Mouse (Mus musculus): ENCODE data around the gene Pip5kl1. TPM values are rescaled to one million over a fixed set of nuclear protein-coding genes. Genes with fewer than 3 reads are reported as not detected.
A peak's percentile ranks its signal among the peaks of the same experiment; 100 is the strongest.

Gene Pip5kl1
- total RNA-seq (2021): not detected

- intact Hi-C loops (cut with DNase I): loop anchor here (5.0 kb wide), 1 partner anchor 33 kb away; no protein-coding TSS in a partner anchor
- DNase-seq: no peak
Observed at GRCm38 (mm10) chr2:32574497-32574896, at the start of gene Pip5kl1. Gene Pip5kl1 (plus strand): TSS chr2:32574797.

- no peak for DNase-seq
Observed at GRCm38 (mm10) chr2:32525816-32526215, 48.8 kb upstream of the Pip5kl1 start.

GRCm38 (mm10) chr2:32527468-32527966, 47.1 kb upstream of the Pip5kl1 start:
- intact Hi-C loops (cut with DNase I): no loop called here
- no peak for DNase-seq

More at GRCm38 (mm10) chr2:32525816-32526215, 48.8 kb upstream of the Pip5kl1 start:
- intact Hi-C loops (cut with DNase I): no loop called here

- intact Hi-C loops (cut with DNase I): no loop called here
- DNase-seq: no peak
Observed at GRCm38 (mm10) chr2:32528326-32528725, 46.3 kb upstream of the Pip5kl1 start.

- DNase-seq: no peak
- intact Hi-C loops (cut with DNase I): no loop called here
Observed at GRCm38 (mm10) chr2:32530479-32530878, 44.1 kb upstream of the Pip5kl1 start.

- intact Hi-C loops (cut with DNase I): no loop called here
- DNase-seq: no peak
Observed at GRCm38 (mm10) chr2:32533163-32533562, 41.4 kb upstream of the Pip5kl1 start.

GRCm38 (mm10) chr2:32534061-32534732, 40.4 kb upstream of the Pip5kl1 start:
- DNase-seq: peak; percentile 63 to 69
- intact Hi-C loops (cut with DNase I): loop anchor here (2.0 kb wide), 1 partner anchor 19 kb away; no protein-coding TSS in a partner anchor

- intact Hi-C loops (cut with DNase I): loop anchor here (2.0 kb wide), 1 partner anchor 20 kb away; no protein-coding TSS in a partner anchor
- peak; percentile 99 to 100 for DNase-seq
Observed at GRCm38 (mm10) chr2:32534733-32535471, 39.7 kb upstream of the Pip5kl1 start, which contains the start of gene Fam102a. Gene Fam102a (plus strand): TSS chr2:32535332.

- DNase-seq: peak; percentile 64 to 65
- intact Hi-C loops (cut with DNase I): loop anchor here (2.0 kb wide), 1 partner anchor 21 kb away; no protein-coding TSS in a partner anchor
Observed at GRCm38 (mm10) chr2:32535501-32535991, 39.1 kb upstream of the Pip5kl1 start.

- intact Hi-C loops (cut with DNase I): loop anchor here (2.0 kb wide), 1 partner anchor 31 kb away; no protein-coding TSS in a partner anchor
- DNase-seq: peak in 1 of 2 experiments; percentile 54
Observed at GRCm38 (mm10) chr2:32536086-32536633, 38.4 kb upstream of the Pip5kl1 start.

- peak; percentile 66 to 74 for DNase-seq
- intact Hi-C loops (cut with DNase I): loop anchor here (2.0 kb wide), 1 partner anchor 30 kb away; no protein-coding TSS in a partner anchor
Observed at GRCm38 (mm10) chr2:32536634-32537359, 37.8 kb upstream of the Pip5kl1 start.

- DNase-seq: peak in 1 of 2 experiments; percentile 70
Observed at GRCm38 (mm10) chr2:32537360-32537905, 37.2 kb upstream of the Pip5kl1 start.

GRCm38 (mm10) chr2:32537941-32538340, 36.7 kb upstream of the Pip5kl1 start:
- peak; percentile 34 to 42 for DNase-seq
- intact Hi-C loops (cut with DNase I): loop anchor here (2.0 kb wide), 1 partner anchor 29 kb away; no protein-coding TSS in a partner anchor

More at GRCm38 (mm10) chr2:32537360-32537905, 37.2 kb upstream of the Pip5kl1 start:
- intact Hi-C loops (cut with DNase I): loop anchor here (2.0 kb wide), 1 partner anchor 29 kb away; no protein-coding TSS in a partner anchor

- peak in 1 of 2 experiments; percentile 15 for DNase-seq
- intact Hi-C loops (cut with DNase I): no loop called here
Observed at GRCm38 (mm10) chr2:32538461-32538860, 36.1 kb upstream of the Pip5kl1 start.

GRCm38 (mm10) chr2:32539452-32539981, 35.1 kb upstream of the Pip5kl1 start:
- peak in 1 of 2 experiments; percentile 17 for DNase-seq
- intact Hi-C loops (cut with DNase I): no loop called here

- peak in 1 of 2 experiments; percentile 10 for DNase-seq
- intact Hi-C loops (cut with DNase I): no loop called here
Observed at GRCm38 (mm10) chr2:32541333-32541908, 33.2 kb upstream of the Pip5kl1 start.

- intact Hi-C loops (cut with DNase I): no loop called here
- peak in 1 of 2 experiments; percentile 24 for DNase-seq
Observed at GRCm38 (mm10) chr2:32541986-32542573, 32.5 kb upstream of the Pip5kl1 start.

GRCm38 (mm10) chr2:32543031-32543449, 31.6 kb upstream of the Pip5kl1 start:
- intact Hi-C loops (cut with DNase I): no loop called here
- no peak for DNase-seq
